Mouse (Mus musculus): ENCODE data around the gene Fhdc1.

Gene Fhdc1

DNA sequence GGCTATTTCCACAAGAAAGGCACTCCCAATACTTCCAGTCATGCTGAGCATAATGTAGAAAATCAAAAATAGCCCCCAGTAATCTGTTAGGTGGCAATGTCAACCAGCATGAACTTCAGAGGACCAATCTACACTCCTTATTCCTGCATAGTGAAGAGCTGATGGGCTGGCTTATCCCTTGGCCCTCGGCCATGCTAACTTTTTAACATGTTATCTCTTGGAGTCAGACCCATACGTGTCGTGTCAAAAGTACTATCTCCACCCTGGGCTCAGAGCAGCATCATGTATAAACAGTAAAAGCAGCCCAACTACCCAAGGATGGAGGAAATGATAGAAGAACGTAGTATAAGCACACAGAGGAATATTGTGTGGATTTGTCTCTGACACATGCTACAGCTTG is 9.1 kb downstream of the Fhdc1 start:
- TF ChIP-seq NANOG (IDR thresholded peaks at IDR 0.05; ENCODE audit: borderline replicate concordance, low read length) (no peak), POU5F1 (IDR thresholded peaks at IDR 0.05; ENCODE audit: borderline replicate concordance, low read length) (no peak), CTCF (conservative IDR thresholded peaks at IDR 0.05; ENCODE audit: low read length) (no peak)
- H3K4me3 ChIP-seq (replicated peaks; ENCODE audit: low read length): no peak overlapping the region
- H3K27me3 ChIP-seq (ENCODE audit: insufficient read depth, low read length): peaks cover 28% of the 10 kb centered on the region
- H3K36me3 ChIP-seq (ENCODE audit: insufficient read depth, low read length): no peaks in the 10 kb centered on the region
- no peaks in the 10 kb centered on the region for H3K4me1 ChIP-seq (replicated peaks; ENCODE audit: low read depth, low read length)
- H3K9me3 ChIP-seq (ENCODE audit: low read length): peaks cover 8% of the 10 kb centered on the region

GRCm38 (mm10) chr3:84468111-84468453 is 12.1 kb downstream of the Fhdc1 start:
- peaks cover 4% of the 10 kb centered on the region; the same call in 1 of the 2 replicates for H3K27me3 ChIP-seq (ENCODE audit: insufficient read depth, low read length)
- H3K36me3 ChIP-seq (ENCODE audit: insufficient read depth, low read length): no peaks in the 10 kb centered on the region
- peaks cover 9% of the 10 kb centered on the region for H3K4me1 ChIP-seq (replicated peaks; ENCODE audit: low read depth, low read length)
- TF ChIP-seq NANOG (IDR thresholded peaks at IDR 0.05; ENCODE audit: borderline replicate concordance, low read length): no peak
- TF ChIP-seq POU5F1 (IDR thresholded peaks at IDR 0.05; ENCODE audit: borderline replicate concordance, low read length): no peak
- TF ChIP-seq CTCF (conservative IDR thresholded peaks at IDR 0.05; ENCODE audit: low read length): no peak
- no peak overlapping the region for H3K4me3 ChIP-seq (replicated peaks; ENCODE audit: low read length)
- H3K9me3 ChIP-seq (ENCODE audit: low read length): 0 out of 2 replicates have a peak, but pooled peaks cover under 1% of the 10 kb centered on the region

DNA sequence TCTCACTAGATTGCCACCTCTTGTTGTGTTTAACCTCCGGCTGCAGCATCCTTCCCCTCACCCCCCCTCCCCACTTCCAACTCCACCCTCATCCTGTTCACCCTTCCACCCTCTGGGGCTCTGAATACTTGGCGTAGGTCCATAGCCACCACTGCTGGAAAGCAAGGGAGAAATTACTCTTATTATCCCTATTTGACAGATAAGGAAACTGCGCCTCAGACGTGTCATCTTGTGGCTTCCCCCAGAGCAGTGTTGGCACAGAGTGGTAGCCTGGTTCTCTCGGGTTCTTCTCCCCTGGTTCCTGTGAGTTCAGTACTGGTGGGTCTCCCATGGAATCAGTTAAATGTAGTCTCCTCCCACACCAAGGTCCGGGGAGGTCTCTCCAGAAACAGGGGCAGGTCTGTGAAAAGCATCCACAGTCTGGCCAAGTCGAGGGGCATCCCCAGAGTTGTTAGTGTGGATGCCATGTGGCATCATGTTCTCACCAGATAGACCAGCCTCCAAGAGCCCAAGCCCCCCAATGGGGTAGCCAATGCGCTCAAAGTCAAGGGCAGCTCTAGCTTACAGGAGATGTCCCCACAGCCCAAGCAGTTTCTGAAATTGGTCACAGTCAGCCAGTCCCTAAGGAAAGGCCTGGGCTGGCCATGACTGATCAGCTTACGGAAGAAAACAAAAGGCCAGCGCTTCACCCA is 12.7 kb downstream of the Fhdc1 start:
- Histone ChIP-seq H3K36me3 (ENCODE audit: insufficient read depth, low read length) (no peaks in the 10 kb centered on the region), H3K9me3 (ENCODE audit: low read length) (no peaks in the 10 kb centered on the region), H3K4me3 (replicated peaks; ENCODE audit: low read length) (no peak overlapping the region), H3K4me1 (replicated peaks; ENCODE audit: low read depth, low read length) (peaks cover 10% of the 10 kb centered on the region), H3K27me3 (ENCODE audit: insufficient read depth, low read length) (peaks cover 3% of the 10 kb centered on the region; the same call in 1 of the 2 replicates)
- TF ChIP-seq NANOG (IDR thresholded peaks at IDR 0.05; ENCODE audit: borderline replicate concordance, low read length): no peak
- no peak for TF ChIP-seq POU5F1 (IDR thresholded peaks at IDR 0.05; ENCODE audit: borderline replicate concordance, low read length)
- TF ChIP-seq CTCF (conservative IDR thresholded peaks at IDR 0.05; ENCODE audit: low read length): no peak

GRCm38 (mm10) chr3:84465822-84466500 is 14.3 kb downstream of the Fhdc1 start:
- TF ChIP-seq POU5F1 (IDR thresholded peaks at IDR 0.05; ENCODE audit: borderline replicate concordance, low read length): no peak
- TF ChIP-seq NANOG (IDR thresholded peaks at IDR 0.05; ENCODE audit: borderline replicate concordance, low read length): no peak
- TF ChIP-seq CTCF (conservative IDR thresholded peaks at IDR 0.05; ENCODE audit: low read length): no peak
- Histone ChIP-seq H3K4me1 (replicated peaks; ENCODE audit: low read depth, low read length) (peaks cover 25% of the 10 kb centered on the region), H3K36me3 (ENCODE audit: insufficient read depth, low read length) (no peaks in the 10 kb centered on the region)

DNA sequence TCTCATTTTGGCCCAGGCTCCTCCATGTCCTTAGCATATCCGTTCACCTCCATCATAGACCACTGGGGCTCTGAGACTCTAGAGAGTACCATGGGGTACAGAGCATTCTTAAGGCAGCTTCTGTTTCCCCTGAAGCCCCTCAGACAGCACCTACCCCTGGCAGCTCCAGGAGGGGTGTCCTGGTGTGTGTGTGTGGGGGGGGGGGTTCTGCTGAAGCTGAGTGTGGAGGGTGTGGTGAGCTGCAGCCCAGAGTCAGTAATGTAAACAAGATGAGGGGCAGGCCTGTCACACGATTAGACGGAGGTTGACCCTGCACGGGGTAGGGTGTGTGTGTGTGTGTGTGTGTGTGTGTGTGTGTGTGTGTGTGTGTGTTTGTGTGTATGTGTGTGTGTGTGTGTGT is 18.5 kb downstream of the Fhdc1 start:
- peaks cover 43% of the 10 kb centered on the region for H3K4me1 ChIP-seq (replicated peaks; ENCODE audit: low read depth, low read length)
- no peaks in the 10 kb centered on the region for H3K36me3 ChIP-seq (ENCODE audit: insufficient read depth, low read length)
- TF ChIP-seq NANOG (IDR thresholded peaks at IDR 0.05; ENCODE audit: borderline replicate concordance, low read length): no peak
- TF ChIP-seq POU5F1 (IDR thresholded peaks at IDR 0.05; ENCODE audit: borderline replicate concordance, low read length): no peak
- no peak for TF ChIP-seq CTCF (conservative IDR thresholded peaks at IDR 0.05; ENCODE audit: low read length)
- no peaks in the 10 kb centered on the region for H3K27me3 ChIP-seq (ENCODE audit: insufficient read depth, low read length)
- H3K9me3 ChIP-seq (ENCODE audit: low read length): no peaks in the 10 kb centered on the region
- H3K4me3 ChIP-seq (replicated peaks; ENCODE audit: low read length): no peak overlapping the region

More at GRCm38 (mm10) chr3:84465822-84466500, 14.3 kb downstream of the Fhdc1 start:
- Histone ChIP-seq H3K9me3 (ENCODE audit: low read length) (no peaks in the 10 kb centered on the region), H3K27me3 (ENCODE audit: insufficient read depth, low read length) (0 out of 2 replicates have a peak, but pooled peaks cover 2% of the 10 kb centered on the region), H3K4me3 (replicated peaks; ENCODE audit: low read length) (no peak overlapping the region)

DNA sequence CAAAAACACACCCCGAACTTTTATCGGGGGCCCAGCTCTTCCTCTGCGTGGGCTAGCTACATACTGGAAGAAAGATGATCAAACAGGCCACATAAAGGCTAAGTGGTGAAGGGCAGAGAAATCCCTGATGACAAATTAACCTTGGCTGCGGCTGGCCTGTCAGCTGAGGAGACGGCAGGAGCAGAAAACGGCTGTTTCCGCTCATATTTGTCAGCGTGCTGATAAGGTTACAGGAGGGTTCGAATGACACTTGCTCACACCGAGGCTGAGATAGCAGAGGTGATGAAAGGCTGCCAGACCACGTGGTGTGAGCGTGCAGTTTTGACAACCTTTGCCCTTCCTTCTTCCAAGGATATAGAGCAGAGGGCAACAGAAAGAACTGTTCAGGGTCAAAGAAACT is 19.3 kb downstream of the Fhdc1 start:
- Histone ChIP-seq H3K9me3 (ENCODE audit: low read length) (no peaks in the 10 kb centered on the region), H3K36me3 (ENCODE audit: insufficient read depth, low read length) (no peaks in the 10 kb centered on the region), H3K4me3 (replicated peaks; ENCODE audit: low read length) (no peak overlapping the region), H3K27me3 (ENCODE audit: insufficient read depth, low read length) (no peaks in the 10 kb centered on the region), H3K4me1 (replicated peaks; ENCODE audit: low read depth, low read length) (peaks cover 43% of the 10 kb centered on the region)
- TF ChIP-seq POU5F1 (IDR thresholded peaks at IDR 0.05; ENCODE audit: borderline replicate concordance, low read length) (no peak), CTCF (conservative IDR thresholded peaks at IDR 0.05; ENCODE audit: low read length) (no peak), NANOG (IDR thresholded peaks at IDR 0.05; ENCODE audit: borderline replicate concordance, low read length) (no peak)

DNA sequence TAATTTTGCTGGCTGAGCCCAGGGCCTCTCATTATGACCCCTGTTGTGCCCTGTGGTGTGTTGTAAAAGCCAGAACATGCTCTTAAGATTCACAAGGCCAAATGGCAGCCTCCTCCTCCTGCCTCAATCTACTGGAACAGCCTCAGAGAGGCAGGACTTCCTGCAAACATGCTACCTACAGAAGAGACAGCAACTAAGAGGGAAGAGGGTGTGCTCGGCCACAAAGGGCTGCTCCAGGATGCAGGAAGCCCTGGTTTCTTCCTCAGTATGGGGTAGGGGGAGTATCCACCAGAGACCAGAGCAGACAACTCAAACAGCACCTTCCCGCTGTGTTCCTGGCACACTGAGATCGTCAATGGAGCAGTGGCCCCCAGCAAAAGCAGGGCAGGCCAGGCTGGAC is 19.7 kb downstream of the Fhdc1 start:
- no peaks in the 10 kb centered on the region for H3K36me3 ChIP-seq (ENCODE audit: insufficient read depth, low read length)
- no peaks in the 10 kb centered on the region for H3K9me3 ChIP-seq (ENCODE audit: low read length)
- H3K27me3 ChIP-seq (ENCODE audit: insufficient read depth, low read length): no peaks in the 10 kb centered on the region
- TF ChIP-seq POU5F1 (IDR thresholded peaks at IDR 0.05; ENCODE audit: borderline replicate concordance, low read length): no peak
- TF ChIP-seq CTCF (conservative IDR thresholded peaks at IDR 0.05; ENCODE audit: low read length): no peak
- TF ChIP-seq NANOG (IDR thresholded peaks at IDR 0.05; ENCODE audit: borderline replicate concordance, low read length): no peak
- no peak overlapping the region for H3K4me3 ChIP-seq (replicated peaks; ENCODE audit: low read length)
- H3K4me1 ChIP-seq (replicated peaks; ENCODE audit: low read depth, low read length): peaks cover 43% of the 10 kb centered on the region

- Histone ChIP-seq H3K4me1 (replicated peaks; ENCODE audit: low read depth, low read length) (peaks cover 17% of the 10 kb centered on the region), H3K9me3 (ENCODE audit: low read length) (no peaks in the 10 kb centered on the region), H3K36me3 (ENCODE audit: insufficient read depth, low read length) (no peaks in the 10 kb centered on the region), H3K27me3 (ENCODE audit: insufficient read depth, low read length) (peaks cover 6% of the 10 kb centered on the region; the same call in 1 of the 2 replicates), H3K4me3 (replicated peaks; ENCODE audit: low read length) (no peak overlapping the region)
- TF ChIP-seq POU5F1 (IDR thresholded peaks at IDR 0.05; ENCODE audit: borderline replicate concordance, low read length) (no peak), NANOG (IDR thresholded peaks at IDR 0.05; ENCODE audit: borderline replicate concordance, low read length) (no peak), CTCF (conservative IDR thresholded peaks at IDR 0.05; ENCODE audit: low read length) (no peak)
These were observed 24.4 kb downstream of the Fhdc1 start for GRCm38 (mm10) chr3:84455733-84456417.
